Mouse (Mus musculus) heart, postnatal 10 days (tissue): ENCODE results near the gene Fbxo36. TPM values are rescaled to one million over a fixed set of nuclear protein-coding genes. Genes with fewer than 3 reads are reported as not detected.

ENCODE experiments used
- DNase-seq, 2 experiments: peaks; one replicate each; pipeline ENCODE4 v3.0.0; 2021
- intact Hi-C: fragments of 180-260 bp; cut with DNase I; formaldehyde crosslinking; loops from one replicate; pipeline ENCODE4 v1.15.1; 2025
- total RNA-seq, 2 experiments: library from RNA; stranded (reverse); gene quantifications; 2 replicates each; pipeline ENCODE4 v1.2.3; 2021

The Fbxo36 gene
- total RNA-seq, 2 experiments from 2014 or later = 2.6 TPM

DNA sequence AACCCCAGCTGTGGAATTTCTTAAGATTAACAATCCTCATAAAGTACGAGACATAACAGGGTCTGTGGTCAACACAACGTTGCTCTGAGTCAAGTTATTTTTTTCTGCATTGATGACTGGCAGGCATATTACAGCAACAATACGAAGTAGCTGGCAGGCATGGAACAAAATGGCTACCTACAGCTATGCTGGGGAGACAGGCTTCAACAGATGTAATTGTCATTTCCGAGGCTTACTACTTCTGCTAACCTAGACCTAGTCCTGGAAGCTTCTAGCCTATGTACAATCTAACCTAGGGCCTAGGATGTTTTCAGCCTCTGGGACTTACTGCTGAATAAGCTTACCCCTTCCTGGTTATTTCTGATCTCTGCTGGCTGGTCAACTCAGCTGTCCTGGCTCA, 99.8 kb downstream of the Fbxo36 start:
- intact Hi-C loops = no loop called here
- DNase-seq = no peak

DNA sequence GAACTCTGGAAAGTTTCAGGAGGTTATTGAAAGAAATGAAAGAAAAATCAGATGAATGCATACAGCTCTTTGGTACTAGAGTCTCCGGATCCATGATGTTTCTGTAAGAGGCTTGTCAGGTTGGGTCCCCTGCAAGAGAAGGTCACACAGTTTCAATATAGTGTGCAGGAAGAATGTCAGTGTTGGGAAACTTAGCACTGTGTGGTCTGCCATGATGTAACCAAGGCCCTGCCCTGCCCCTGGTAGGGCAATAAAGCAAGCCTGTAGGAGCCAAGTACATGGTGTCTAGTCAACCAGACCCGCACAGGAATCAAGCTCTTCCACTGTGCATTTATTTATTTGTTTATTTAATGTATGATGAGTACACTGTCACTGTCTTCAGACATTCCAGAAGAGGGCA, 100.7 kb downstream of the Fbxo36 start:
- DNase-seq = no peak
- intact Hi-C loops = no loop called here

DNA sequence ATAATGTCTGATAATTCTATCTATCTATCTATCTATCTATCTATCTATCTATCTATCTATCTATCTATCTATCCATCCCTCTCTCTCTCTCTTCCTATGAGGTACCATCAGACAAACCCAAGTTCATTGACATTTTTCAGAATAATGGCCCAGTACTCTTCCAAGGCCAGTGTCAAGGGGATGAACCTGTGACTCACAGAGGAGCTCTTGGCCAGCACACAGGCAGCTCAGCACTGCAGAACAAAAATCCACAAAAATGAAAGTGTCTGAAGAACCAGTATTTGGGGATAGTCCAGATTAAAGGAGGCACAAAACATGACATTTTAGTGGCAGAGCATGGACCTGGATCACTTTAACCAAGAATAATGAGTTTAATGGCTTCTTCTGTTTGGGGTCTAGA, 103.0 kb downstream of the Fbxo36 start:
- intact Hi-C loops = no loop called here
- DNase-seq = no peak

DNA sequence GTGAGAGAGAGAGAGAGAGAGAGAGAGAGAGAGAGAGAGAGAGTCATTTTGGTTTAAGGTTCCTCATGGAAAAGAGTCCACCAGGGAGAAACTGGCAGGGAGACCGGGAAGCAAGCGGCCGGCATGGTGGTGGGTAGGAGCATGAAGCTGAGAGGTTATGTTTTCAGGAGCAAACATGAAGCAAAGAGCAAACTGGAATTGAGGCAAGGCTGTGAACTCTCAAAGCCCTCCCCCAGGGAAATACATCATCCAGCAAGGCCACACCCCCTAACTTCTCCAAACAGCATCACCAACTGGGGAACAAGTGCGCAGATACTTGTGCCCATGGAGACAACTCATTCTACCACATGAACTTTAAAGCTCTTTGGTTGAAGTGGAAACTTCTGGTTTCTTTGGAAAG, 103.9 kb downstream of the Fbxo36 start:
- DNase-seq = no peak
- intact Hi-C loops = no loop called here

DNA sequence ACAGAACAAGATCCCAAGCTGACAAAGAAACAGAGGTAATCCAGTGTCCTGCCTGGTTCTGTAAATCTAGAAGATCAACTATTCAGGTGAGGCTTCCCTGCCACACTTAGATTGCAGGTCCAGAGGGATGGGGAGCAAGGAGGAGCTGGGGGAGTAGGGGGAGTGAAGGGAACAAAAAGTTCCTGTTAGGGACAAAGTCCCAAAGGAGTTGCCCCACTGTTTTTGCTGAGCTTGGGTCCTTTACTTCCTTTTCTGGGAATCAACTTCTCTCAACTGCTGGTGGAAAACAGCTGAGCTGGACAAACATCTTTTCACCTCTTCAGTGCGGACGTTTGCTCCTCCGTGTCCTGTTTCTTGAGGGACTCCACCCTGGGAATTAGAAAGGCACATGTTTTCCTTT, 106.3 kb downstream of the Fbxo36 start:
- intact Hi-C loops = no loop called here
- no peak for DNase-seq

DNA sequence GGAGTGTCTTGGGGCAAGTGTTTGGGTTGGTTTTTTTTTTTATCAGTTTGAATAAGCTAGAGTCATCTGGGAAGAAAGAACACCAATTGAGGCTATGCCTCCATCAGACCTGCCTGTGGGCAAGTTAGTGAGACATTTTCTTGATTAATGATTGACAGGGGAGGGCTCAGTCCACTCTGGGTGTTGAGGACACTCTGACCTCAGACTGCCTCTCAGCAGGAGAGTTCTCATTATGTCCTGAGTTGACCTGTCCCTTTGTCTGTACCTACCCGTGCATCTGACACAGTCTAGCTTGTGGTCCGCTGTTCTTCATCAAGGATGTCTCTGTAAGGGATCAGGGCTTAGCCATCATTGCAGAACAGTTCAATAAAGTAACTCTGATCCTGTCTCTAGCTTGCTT, 107.7 kb downstream of the Fbxo36 start:
- intact Hi-C loops = no loop called here
- DNase-seq = no peak

Other genes starting within 250 kb of the Fbxo36 start
- under 1 TPM; 0.25 to 0.31 TPM for gene Dner, start 143.6 kb upstream of the Fbxo36 start, total RNA-seq
- 100 to 1,000 TPM; 233 to 236 TPM for gene Trip12, start 675 bp downstream of the Fbxo36 start, total RNA-seq
- gene Slc16a14, start 95.3 kb downstream of the Fbxo36 start, total RNA-seq = under 1 TPM in 1 of 2 experiments, not detected in 1; 0.17 TPM